Mouse (Mus musculus): ENCODE measurements around the gene Urb1. TPM values are rescaled to one million over a fixed set of nuclear protein-coding genes. Genes with fewer than 3 reads are reported as not detected.

Gene Urb1
- polyA plus RNA-seq, 1 experiment from 2014 or later, result 15.4 TPM

DNA sequence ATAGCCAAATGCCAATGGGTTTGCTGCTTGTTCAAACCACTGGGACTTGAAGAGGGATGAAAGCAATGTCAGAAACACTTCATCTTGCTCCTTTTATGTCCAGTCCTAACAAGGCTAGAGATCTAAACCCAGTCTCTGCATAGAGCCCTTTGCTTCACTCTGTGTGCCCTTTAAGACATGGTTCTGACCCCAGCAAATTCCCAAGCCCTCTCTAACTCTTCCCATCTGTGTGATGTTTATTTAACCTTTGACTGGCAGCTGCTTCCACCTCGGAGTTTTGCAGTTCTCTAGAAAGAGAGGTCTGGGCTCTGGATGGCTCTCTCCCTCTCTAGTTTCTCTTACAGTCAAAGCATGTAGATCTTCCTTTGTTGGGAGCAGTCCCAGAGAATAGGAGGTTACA is 106.6 kb downstream of the Urb1 start:
- Histone ChIP-seq H3K27ac (replicated peaks; ENCODE audit: low read depth, low read length) (no peak overlapping the region), H3K9me3 (replicated peaks; ENCODE audit: control insufficient read depth, low read length) (no peaks in the 10 kb centered on the region), H3K27me3 (ENCODE audit: control insufficient read depth, insufficient read depth, low read length) (no peaks in the 10 kb centered on the region), H3K4me3 (ENCODE audit: low read depth, low read length) (no peak overlapping the region), H3K4me2 (ENCODE audit: low read depth, low read length) (no peak overlapping the region), H3K36me3 (replicated peaks; ENCODE audit: control insufficient read depth, insufficient read depth, low read depth, low read length) (no peaks in the 10 kb centered on the region), H3K4me1 (ENCODE audit: control insufficient read depth, insufficient read depth, low read length) (peaks cover 2% of the 10 kb centered on the region), H3K9ac (replicated peaks; ENCODE audit: low read length) (no peak overlapping the region)
- 10% methylated on average over 1 of the region's 1 CpGs for WGBS
- ATAC-seq (replicated peaks; ENCODE audit: insufficient number of reproducible peaks, low FRiP score, low TSS enrichment, low read depth) (no peak), DNase-seq (ENCODE audit: low spot score) (peak; percentile 71)

GRCm38 (mm10) chr16:90701541-90701940 is 108.7 kb downstream of the Urb1 start:
- H3K4me1 ChIP-seq (ENCODE audit: control insufficient read depth, insufficient read depth, low read length), result peaks cover 2% of the 10 kb centered on the region
- H3K9ac ChIP-seq (replicated peaks; ENCODE audit: low read length), result no peak overlapping the region
- H3K4me3 ChIP-seq (ENCODE audit: low read depth, low read length), result no peak overlapping the region
- 90% methylated on average over 2 of the region's 2 CpGs for WGBS
- DNase-seq (ENCODE audit: low spot score), result no peak
- ATAC-seq (replicated peaks; ENCODE audit: insufficient number of reproducible peaks, low FRiP score, low TSS enrichment, low read depth), result no peak
- H3K9me3 ChIP-seq (replicated peaks; ENCODE audit: control insufficient read depth, low read length), result no peaks in the 10 kb centered on the region
- H3K36me3 ChIP-seq (replicated peaks; ENCODE audit: control insufficient read depth, insufficient read depth, low read depth, low read length), result no peaks in the 10 kb centered on the region
- no peaks in the 10 kb centered on the region for H3K27me3 ChIP-seq (ENCODE audit: control insufficient read depth, insufficient read depth, low read length)
- H3K27ac ChIP-seq (replicated peaks; ENCODE audit: low read depth, low read length), result no peak overlapping the region
- no peak overlapping the region for H3K4me2 ChIP-seq (ENCODE audit: low read depth, low read length)

Other genes starting within 250 kb of the Urb1 start
- gene Mis18a, start 83.0 kb downstream of the Urb1 start, polyA plus RNA-seq (2014; fragmentation: Nextera tagmentation; extraction: Ambion mirVana), result 105 TPM in 2 replicates
- 0.21 TPM in 2 replicates for gene Mrap, start 72.2 kb downstream of the Urb1 start, polyA plus RNA-seq (2014; fragmentation: Nextera tagmentation; extraction: Ambion mirVana)
- 0.52 and 1.1 TPM in 2 replicates for gene Eva1c, start 16.3 kb upstream of the Urb1 start, polyA plus RNA-seq (2014; fragmentation: Nextera tagmentation; extraction: Ambion mirVana)
- 46.8 and 49.7 TPM in 2 replicates for gene Cfap298, start 124.7 kb upstream of the Urb1 start, polyA plus RNA-seq (2014; fragmentation: Nextera tagmentation; extraction: Ambion mirVana)
- 12.1 and 12.7 TPM in 2 replicates for gene Synj1, start 200.9 kb upstream of the Urb1 start, polyA plus RNA-seq (2014; fragmentation: Nextera tagmentation; extraction: Ambion mirVana)
- 79.8 and 84.3 TPM in 2 replicates for gene Paxbp1, start 234.1 kb upstream of the Urb1 start, polyA plus RNA-seq (2014; fragmentation: Nextera tagmentation; extraction: Ambion mirVana)